Mouse (Mus musculus) forebrain, postnatal 0 days (tissue): ENCODE measurements at regions not wholly inside any gene's neighbourhood (a gene's known extent, or its start where the extent isn't known, plus 50 kb on each side); places are given as distances from the start of the nearest gene placed in this dataset.

Source experiments
- ATAC-seq: fragments of 200-750 bp; cut with Nextera tagmentation; 2 replicates; pipeline ENCODE4 v1.8.0; 2017; ENCODE audit warnings: mild to moderate bottlenecking, moderate library complexity
- DNase-seq: peaks from one replicate; pipeline ENCODE4 v3.0.0-alpha.2; 2015
- H3K27ac ChIP-seq: fragments of 300-500 bp; sonication (generic); 2 replicates; pipeline ENCODE4 v1.5.1; 2014; ENCODE audit warnings: low read depth, mild to moderate bottlenecking, antibody characterized with exemption, low read length, moderate library complexity, mixed read lengths
- H3K27me3 ChIP-seq: fragments of 300-500 bp; sonication (generic); 2 replicates; pipeline ENCODE4 v1.6.1; 2014; ENCODE audit warnings: mild to moderate bottlenecking, low read length, mixed read lengths; ENCODE audit not compliant: insufficient read depth
- H3K36me3 ChIP-seq: fragments of 300-500 bp; sonication (generic); 2 replicates; pipeline ENCODE4 v1.6.1; 2014; ENCODE audit warnings: mild to moderate bottlenecking, moderate library complexity; ENCODE audit not compliant: insufficient read depth
- H3K4me1 ChIP-seq: fragments of 300-500 bp; sonication (generic); 2 replicates; pipeline ENCODE4 v1.6.1; 2014; ENCODE audit warnings: antibody characterized with exemption; ENCODE audit not compliant: insufficient read depth
- H3K4me2 ChIP-seq: fragments of 300-500 bp; sonication (generic); 2 replicates; pipeline ENCODE4 v1.6.1; 2014; ENCODE audit warnings: low read depth, mild to moderate bottlenecking, moderate library complexity
- H3K4me3 ChIP-seq: fragments of 300-500 bp; sonication (generic); 2 replicates; pipeline ENCODE4 v1.5.1; 2014; ENCODE audit warnings: low read depth, low read length, mixed read lengths
- H3K9ac ChIP-seq: fragments of 300-500 bp; sonication (generic); 2 replicates; pipeline ENCODE4 v1.6.1; 2014; ENCODE audit warnings: mild to moderate bottlenecking
- H3K9me3 ChIP-seq: fragments of 300-500 bp; sonication (generic); 2 replicates; pipeline ENCODE4 v1.6.1; 2016; ENCODE audit warnings: low read length
- CTCF ChIP-seq: sonication (generic); IDR thresholded peaks from 2 replicates; pipeline ENCODE4 v1.5.1; 2016; ENCODE audit warnings: antibody characterized with exemption, control low read depth, low read depth
- WGBS: fragments of 180-500 bp; shearing (Covaris S2); extraction: QIAGEN DNeasy Blood & Tissue Kit; methylation state at CpG from one replicate; pipeline ENCODE4 v1.1.7; 2014; 5-methylcytosine and 5-hydroxymethylcytosine counted together

- H3K36me3 ChIP-seq = no peaks in the 10 kb centered on the region
- no peaks in the 10 kb centered on the region for H3K4me1 ChIP-seq
- ATAC-seq (no peak), DNase-seq (no peak)
- no peak overlapping the region for H3K4me3 ChIP-seq
- no peak for TF ChIP-seq CTCF
- no peaks in the 10 kb centered on the region for H3K9me3 ChIP-seq
- H3K9ac ChIP-seq = no peak overlapping the region
- 78% methylated on average over 1 of the region's 1 CpGs for WGBS
- no peak overlapping the region for H3K4me2 ChIP-seq
- no peaks in the 10 kb centered on the region for H3K27me3 ChIP-seq
- no peak overlapping the region for H3K27ac ChIP-seq
Measured at GRCm38 (mm10) chr8:54330106-54330505, 199.3 kb upstream of the Asb5 start.

- ATAC-seq (no peak), DNase-seq (no peak)
- Histone ChIP-seq H3K27ac (no peak overlapping the region), H3K4me1 (no peaks in the 10 kb centered on the region), H3K36me3 (no peaks in the 10 kb centered on the region), H3K9ac (no peak overlapping the region), H3K9me3 (no peaks in the 10 kb centered on the region), H3K4me3 (no peak overlapping the region), H3K27me3 (no peaks in the 10 kb centered on the region), H3K4me2 (no peak overlapping the region)
- WGBS = 66% methylated on average over 1 of the region's 1 CpGs
- TF ChIP-seq CTCF = peak; percentile 43; the same call in 1 of the 2 replicates
Measured at GRCm38 (mm10) chr8:54331883-54332282, 197.5 kb upstream of the Asb5 start.

- ATAC-seq = peak; percentile 25; the same call in 1 of the 2 replicates
- WGBS = 89% methylated on average over 6 of the region's 6 CpGs
- H3K27ac ChIP-seq = no peak overlapping the region
- no peak for TF ChIP-seq CTCF
- H3K4me3 ChIP-seq = no peak overlapping the region
- no peaks in the 10 kb centered on the region for H3K4me1 ChIP-seq
- no peak overlapping the region for H3K9ac ChIP-seq
- no peak overlapping the region for H3K4me2 ChIP-seq
- DNase-seq = no peak
- no peaks in the 10 kb centered on the region for H3K36me3 ChIP-seq
- no peaks in the 10 kb centered on the region for H3K27me3 ChIP-seq
- no peaks in the 10 kb centered on the region for H3K9me3 ChIP-seq
Measured at GRCm38 (mm10) chr8:54351123-54351522, 178.3 kb upstream of the Asb5 start.

DNA sequence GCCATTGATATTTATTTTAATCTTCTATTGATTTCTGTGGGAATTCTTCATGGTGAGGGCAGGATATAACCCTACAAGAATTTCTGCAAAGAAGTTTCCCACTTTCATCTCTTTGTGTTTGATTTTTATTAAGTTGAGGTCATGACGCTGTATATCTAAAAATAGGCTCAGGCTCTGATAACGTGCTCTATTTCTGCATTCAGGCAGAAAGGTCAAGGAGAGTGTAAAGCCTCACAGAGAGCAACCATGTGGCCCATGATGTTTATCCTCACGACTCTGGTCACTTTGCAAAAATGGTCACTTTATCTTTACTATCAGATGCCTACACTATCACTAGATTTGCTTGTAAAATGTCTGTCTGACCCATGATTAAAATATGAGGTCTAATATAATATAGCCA is 167.7 kb upstream of the Asb5 start:
- H3K27me3 ChIP-seq = no peaks in the 10 kb centered on the region
- no peak overlapping the region for H3K27ac ChIP-seq
- ATAC-seq = no peak
- no peaks in the 10 kb centered on the region for H3K4me1 ChIP-seq
- H3K4me3 ChIP-seq = no peak overlapping the region
- TF ChIP-seq CTCF = no peak
- H3K9ac ChIP-seq = no peak overlapping the region
- 68% methylated on average over 3 of the region's 3 CpGs for WGBS
- no peak for DNase-seq
- H3K9me3 ChIP-seq = no peaks in the 10 kb centered on the region
- no peak overlapping the region for H3K4me2 ChIP-seq
- H3K36me3 ChIP-seq = no peaks in the 10 kb centered on the region

DNA sequence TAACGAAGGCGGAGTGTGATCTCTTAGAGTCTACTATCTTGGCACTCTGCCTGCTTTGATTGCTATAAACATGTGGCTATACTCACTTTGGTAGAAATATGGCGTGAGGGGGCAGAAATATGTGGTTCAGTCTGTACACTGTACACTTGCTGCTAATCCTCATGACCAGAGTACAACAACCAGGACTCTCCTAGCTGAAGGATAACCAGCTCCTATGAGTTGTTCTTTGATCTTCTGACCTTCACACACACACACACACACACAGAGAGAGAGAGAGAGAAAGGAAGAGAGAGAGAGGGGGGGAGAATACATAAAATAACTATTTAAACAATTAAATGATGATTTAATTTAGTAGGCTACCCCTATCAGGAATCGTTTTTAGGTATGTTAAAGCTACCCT is 158.9 kb upstream of the Asb5 start:
- no peak overlapping the region for H3K4me2 ChIP-seq
- WGBS = 85% methylated on average over 4 of the region's 4 CpGs
- H3K4me1 ChIP-seq = no peaks in the 10 kb centered on the region
- no peak overlapping the region for H3K9ac ChIP-seq
- H3K27me3 ChIP-seq = no peaks in the 10 kb centered on the region
- no peak for TF ChIP-seq CTCF
- no peak overlapping the region for H3K4me3 ChIP-seq
- no peaks in the 10 kb centered on the region for H3K9me3 ChIP-seq
- no peaks in the 10 kb centered on the region for H3K36me3 ChIP-seq
- H3K27ac ChIP-seq = no peak overlapping the region
- ATAC-seq (no peak), DNase-seq (no peak)

GRCm38 (mm10) chr8:54371073-54371472 is 158.3 kb upstream of the Asb5 start:
- Histone ChIP-seq H3K9ac (no peak overlapping the region), H3K27ac (no peak overlapping the region), H3K4me1 (no peaks in the 10 kb centered on the region), H3K4me2 (no peak overlapping the region), H3K27me3 (no peaks in the 10 kb centered on the region), H3K4me3 (no peak overlapping the region), H3K9me3 (no peaks in the 10 kb centered on the region), H3K36me3 (no peaks in the 10 kb centered on the region)
- ATAC-seq = no peak
- 55% methylated on average over 2 of the region's 2 CpGs for WGBS
- TF ChIP-seq CTCF = no peak
- DNase-seq = no peak

GRCm38 (mm10) chr8:54372921-54373320 is 156.5 kb upstream of the Asb5 start:
- no peak overlapping the region for H3K4me2 ChIP-seq
- H3K27ac ChIP-seq = no peak overlapping the region
- DNase-seq = no peak
- no peak overlapping the region for H3K9ac ChIP-seq
- no peak for TF ChIP-seq CTCF
- no peak for ATAC-seq
- no peaks in the 10 kb centered on the region for H3K9me3 ChIP-seq
- WGBS = 53% methylated on average over 1 of the region's 1 CpGs
- no peaks in the 10 kb centered on the region for H3K4me1 ChIP-seq
- H3K4me3 ChIP-seq = no peak overlapping the region
- no peaks in the 10 kb centered on the region for H3K27me3 ChIP-seq
- no peaks in the 10 kb centered on the region for H3K36me3 ChIP-seq
